Mouse (Mus musculus): Measurements from ENCODE around the gene Ankar.

DNA sequence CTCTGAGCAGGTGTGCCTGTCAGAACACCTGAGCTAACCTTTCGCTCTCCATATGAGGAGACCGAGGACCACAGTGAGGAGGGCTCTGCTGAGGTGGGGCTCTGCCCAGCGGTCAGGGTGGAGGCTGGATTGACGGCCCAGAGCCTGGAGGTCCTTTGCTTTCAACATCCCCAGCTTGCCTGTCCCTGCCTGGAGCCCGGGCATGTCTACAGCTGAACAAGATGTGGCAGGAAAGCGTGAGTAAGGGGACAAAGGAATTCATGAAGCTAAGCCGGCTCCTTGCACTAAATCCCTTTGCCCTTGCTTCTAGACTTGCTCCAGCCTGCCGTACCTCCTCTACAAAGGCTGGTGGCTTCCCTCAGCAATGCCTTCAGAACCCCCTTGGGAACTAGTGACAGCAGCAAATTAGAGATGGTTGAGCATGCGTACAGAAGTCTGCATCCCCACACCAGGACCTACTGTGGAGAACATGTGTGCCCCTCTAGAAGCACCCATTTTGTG, 32.9 kb upstream of the Ankar start:
- TF ChIP-seq TAL1 (IDR thresholded peaks at IDR 0.05; ENCODE audit: low read length) (no peak), GATA1 (IDR thresholded peaks at IDR 0.05; ENCODE audit: low read length) (no peak)

Measured in erythroblast, embryonic 14.5 days (primary cell).